8 mouse cellular contexts compared by ENCODE assay signal in the genomic region with DNA sequence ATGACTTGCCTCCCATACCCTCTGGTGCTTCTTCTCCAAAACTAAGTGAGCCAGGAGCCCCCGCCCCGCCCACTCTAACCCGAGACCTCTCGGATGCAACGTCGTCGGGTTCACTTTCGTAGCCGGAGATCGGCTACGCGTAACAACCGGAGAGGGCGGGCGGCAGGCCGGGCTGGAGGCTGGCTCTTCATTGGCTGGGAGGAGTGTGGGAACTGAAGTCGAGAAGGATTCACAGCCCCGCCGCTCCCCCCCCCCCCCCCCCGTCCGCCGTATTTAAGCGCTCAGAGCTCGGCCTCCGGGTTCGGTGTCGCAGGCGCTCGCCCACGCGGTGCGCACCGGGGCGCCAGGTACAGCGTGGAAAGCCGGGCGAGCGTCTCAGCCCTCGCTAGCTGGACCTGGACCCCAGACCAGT. TPM values are rescaled to one million over a fixed set of nuclear protein-coding genes. Genes with fewer than 3 reads are reported as not detected.
A peak's percentile ranks its signal among the peaks of the same experiment; 100 is the strongest.
DNase-seq lines count a peak whose midpoint lies in the region; ATAC-seq lines count a peak whose summit lies in the region.

A gene (plus strand): TSS at position 304 of the 412 bp plus-strand sequence.

- peaks cover 32% of the 10 kb centered on the region for H3K27me3 ChIP-seq in limb, embryonic 15.5 days
- H3K27me3 ChIP-seq in midbrain, embryonic 14.5 days (ENCODE audit: control insufficient read depth, insufficient read depth, low read length) = peaks cover 5% of the 10 kb centered on the region; the same call in 1 of the 2 replicates

- H3K9ac ChIP-seq in limb, embryonic 15.5 days = peak within 1 kb of the TSS; percentile 47
- peak within 1 kb of the TSS; percentile 63 for H3K9ac ChIP-seq in midbrain, embryonic 14.5 days (replicated peaks; ENCODE audit: low read length)

- WGBS in limb, embryonic 15.5 days = under 1% methylated on average over 32 of the region's 39 CpGs
- under 1% methylated on average over 35 of the region's 39 CpGs for WGBS in midbrain, embryonic 14.5 days

- peak within 1 kb of the TSS; percentile 54 for H3K4me3 ChIP-seq in limb, embryonic 15.5 days
- peak within 1 kb of the TSS; percentile 51 for H3K4me3 ChIP-seq in midbrain, embryonic 14.5 days (replicated peaks; ENCODE audit: low read depth, low read length)

- peak; percentile 81 for DNase-seq in 416B (ENCODE audit: low read depth)
- DNase-seq in embryo, embryonic 10 days (ENCODE audit: low spot score) = peak; percentile 82
- DNase-seq in gastrocnemius, postnatal 25 days = peak; percentile 81
- DNase-seq in midbrain, embryonic 14.5 days = peak; percentile 82
- peak; percentile 70 to 82 for DNase-seq in spleen, postnatal 4 days (ENCODE audit: low spot score in 2 of 2)

- no peaks in the 10 kb centered on the region for H3K36me3 ChIP-seq in limb, embryonic 15.5 days
- no peaks in the 10 kb centered on the region for H3K36me3 ChIP-seq in midbrain, embryonic 14.5 days (ENCODE audit: control insufficient read depth, insufficient read depth, low read length)

- peak; percentile 82 for ATAC-seq in activated CD4-positive, CD25-positive, alpha-beta regulatory T cell, adult 4 months
- ATAC-seq in inflammation-experienced regulatory T-cells, adult 6 months = peak; percentile 84
- ATAC-seq in limb, embryonic 15.5 days (ENCODE audit: insufficient number of reproducible peaks, low FRiP score, low TSS enrichment, low read depth) = peak; percentile 68; the same call in 1 of the 2 replicates
- ATAC-seq in midbrain, embryonic 14.5 days (ENCODE audit: low FRiP score, low TSS enrichment) = peak; percentile 79

- H3K27ac ChIP-seq in limb, embryonic 15.5 days = peak within 1 kb of the TSS; percentile 54
- H3K27ac ChIP-seq in midbrain, embryonic 14.5 days (replicated peaks; ENCODE audit: low read depth, low read length) = peak within 1 kb of the TSS; percentile 70

- H3K4me1 ChIP-seq in limb, embryonic 15.5 days = peaks cover 26% of the 10 kb centered on the region
- H3K4me1 ChIP-seq in midbrain, embryonic 14.5 days (ENCODE audit: control insufficient read depth, insufficient read depth, low read length) = peaks cover 17% of the 10 kb centered on the region

- peak within 1 kb of the TSS; percentile 96 for H3K4me2 ChIP-seq in limb, embryonic 15.5 days
- peak within 1 kb of the TSS; percentile 94 for H3K4me2 ChIP-seq in midbrain, embryonic 14.5 days (ENCODE audit: low read length)

- H3K9me3 ChIP-seq in limb, embryonic 15.5 days = no peaks in the 10 kb centered on the region
- H3K9me3 ChIP-seq in midbrain, embryonic 14.5 days (ENCODE audit: control insufficient read depth, low read length) = no peaks in the 10 kb centered on the region

RNA-seq across cellular contexts. Expression of the gene that starts here (rescaled TPM):
- polyA plus RNA-seq in activated CD4-positive, CD25-positive, alpha-beta regulatory T cell, adult 4 months (2017; shearing (Covaris generic)) = 1 to 10 TPM; 2.6 to 7.4 TPM
- total RNA-seq in gastrocnemius, postnatal 25 days (2021) = 1 to 10 TPM; 2.9 to 3.9 TPM
- polyA plus RNA-seq in inflammation-experienced regulatory T-cells, adult 6 months (2017; shearing (Covaris generic)) = 1 to 10 TPM; 2.9 to 5.3 (median 3.2) TPM
- 3.1 and 4.4 TPM in 2 replicates for polyA plus RNA-seq in limb, embryonic 15.5 days (2015; fragmentation: Nextera tagmentation; extraction: Ambion mirVana)
- polyA plus RNA-seq in midbrain, embryonic 14.5 days (2014; fragmentation: Nextera tagmentation; extraction: Ambion mirVana) = 0.84 and 0.96 TPM in 2 replicates

Comparison
In these comparisons a context has a peak if more than half of its experiments do, and no peak if none do; other contexts are left out.
1. Peak in every context shown above with its lines: DNase-seq, ATAC-seq, H3K4me3 ChIP-seq and H3K27ac ChIP-seq.
2. Peak in DNase-seq, ATAC-seq, H3K4me3 ChIP-seq, H3K27ac ChIP-seq, H3K9ac ChIP-seq and H3K4me2 ChIP-seq in midbrain, embryonic 14.5 days; RNA of the gene not detected or under 1 TPM.